Mouse (Mus musculus) stomach, postnatal 0 days (tissue): ENCODE measurements at regions not wholly inside any gene's neighbourhood (a gene's known extent, or its start where the extent isn't known, plus 50 kb on each side); places are given as distances from the start of the nearest gene placed in this dataset.

Experiments used
- CTCF ChIP-seq: IDR thresholded peaks from 2 replicates; pipeline ENCODE4 v1.5.1; 2016; ENCODE audit warnings: antibody characterized with exemption, low read depth, mild to moderate bottlenecking, moderate library complexity
- EP300 ChIP-seq: optimal IDR thresholded peaks from 2 replicates; pipeline ENCODE3; 2016; ENCODE audit warnings: antibody characterized with exemption

DNA sequence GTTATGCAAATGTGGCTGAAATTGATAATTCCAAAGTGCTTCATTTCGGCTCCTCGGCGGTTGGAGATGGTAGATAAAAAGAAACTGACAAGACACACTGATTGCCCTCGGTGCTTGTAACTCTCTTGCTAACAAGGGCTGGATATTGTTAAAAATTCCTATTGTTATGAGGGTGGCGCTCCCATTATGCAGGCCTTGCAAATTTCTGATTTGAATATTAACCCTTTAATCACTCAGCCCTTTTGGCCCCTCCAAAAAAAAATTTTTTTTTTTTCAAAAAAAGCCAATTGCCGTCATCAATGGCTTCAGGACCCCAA is 469.8 kb downstream of the Vrk1 start:
- no peak for TF ChIP-seq EP300
- no peak for TF ChIP-seq CTCF
